In the genomic region with DNA sequence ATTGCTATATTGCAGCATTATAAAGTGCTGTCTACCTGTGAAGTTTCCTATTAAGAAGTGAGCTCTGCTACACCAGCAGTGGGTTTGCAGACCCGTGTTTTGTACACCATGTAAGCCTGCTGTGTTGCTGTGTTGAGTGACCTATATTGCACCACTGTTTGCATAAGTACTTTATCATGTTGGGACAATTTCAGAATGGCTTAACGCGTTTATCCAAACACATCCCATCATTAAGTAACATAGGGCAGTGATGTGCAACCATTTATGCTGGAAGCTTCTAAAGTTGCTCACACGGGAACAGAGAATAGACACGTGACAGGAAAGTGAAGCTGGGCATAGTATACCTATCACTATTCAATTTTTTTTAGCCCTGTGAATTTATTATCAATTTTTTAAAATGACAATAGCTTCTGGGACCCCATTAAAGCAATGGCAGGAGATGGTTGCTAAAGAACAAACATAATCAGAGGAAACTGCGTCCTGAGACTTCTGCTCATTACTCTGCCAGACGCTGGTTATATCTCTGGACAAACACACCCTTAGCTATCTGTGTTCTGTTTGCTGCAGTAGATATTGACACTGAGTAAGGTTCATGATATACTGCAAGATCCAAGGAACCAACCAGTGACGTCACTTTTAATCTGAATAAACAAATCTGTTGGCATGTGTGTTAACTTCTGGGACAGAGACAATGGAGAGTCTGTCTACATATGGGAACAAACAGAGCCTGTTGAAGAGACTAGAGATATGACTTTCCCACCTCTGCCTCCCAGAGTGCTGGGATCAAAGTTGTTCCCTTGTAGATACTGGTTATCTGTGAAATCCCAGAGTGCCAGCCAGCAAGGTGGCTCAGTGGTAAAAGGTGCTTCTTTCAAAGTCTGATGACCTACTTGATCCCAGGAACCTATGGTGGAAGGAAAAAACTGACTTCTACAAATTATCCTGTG, we compare ENCODE assay signal across 23 mouse cellular contexts. TPM values are rescaled to one million over a fixed set of nuclear protein-coding genes. Genes with fewer than 3 reads are reported as not detected.
DNase-seq lines count a peak whose midpoint lies in the region; ATAC-seq and TF ChIP-seq lines count a peak whose summit lies in the region.
"Had no signal": no experiment of that assay in that cellular context is flagged by ENCODE, and none has a peak within 500 bp of the region (broad histone marks: within the 10 kb centered on the region; RNA-seq: fewer than 3 reads in every experiment).

No protein-coding gene starts in this region.

- no peak overlapping the region for H3K9ac ChIP-seq in heart, embryonic 12.5 days
- H3K9ac ChIP-seq in intestine, postnatal 0 days (ENCODE audit: low read depth, low read length): no peak overlapping the region
- H3K9ac ChIP-seq: forebrain, embryonic 13.5 days; forebrain, postnatal 0 days; heart, embryonic 15.5 days; hindbrain, embryonic 12.5 days had no signal

- H3K36me3 ChIP-seq in heart, embryonic 12.5 days: no peaks in the 10 kb centered on the region
- no peaks in the 10 kb centered on the region for H3K36me3 ChIP-seq in intestine, postnatal 0 days (ENCODE audit: control insufficient read depth, insufficient read depth)
- no peaks in the 10 kb centered on the region for H3K36me3 ChIP-seq in hindbrain, embryonic 10.5 days
- H3K36me3 ChIP-seq: embryonic facial prominence, embryonic 10.5 days; heart, embryonic 15.5 days; hindbrain, embryonic 12.5 days had no signal

- no peak overlapping the region for H3K4me2 ChIP-seq in heart, embryonic 12.5 days
- no peak overlapping the region for H3K4me2 ChIP-seq in intestine, postnatal 0 days (replicated peaks; ENCODE audit: low read depth)
- H3K4me2 ChIP-seq: forebrain, embryonic 13.5 days; heart, embryonic 15.5 days; hindbrain, embryonic 12.5 days had no signal

- H3K9me3 ChIP-seq in heart, embryonic 12.5 days (replicated peaks): no peaks in the 10 kb centered on the region
- H3K9me3 ChIP-seq in intestine, postnatal 0 days (ENCODE audit: control insufficient read depth): no peaks in the 10 kb centered on the region
- H3K9me3 ChIP-seq in hindbrain, embryonic 10.5 days: no peaks in the 10 kb centered on the region
- H3K9me3 ChIP-seq: embryonic facial prominence, embryonic 10.5 days; forebrain, embryonic 13.5 days; heart, embryonic 15.5 days; hindbrain, embryonic 12.5 days had no signal

- peak overlapping the region; percentile 25; the same call in 1 of the 2 replicates for H3K27ac ChIP-seq in heart, embryonic 12.5 days (ENCODE audit: poor library complexity, severe bottlenecking)
- no peak overlapping the region for H3K27ac ChIP-seq in intestine, postnatal 0 days (ENCODE audit: low read depth, low read length)
- H3K27ac ChIP-seq in hindbrain, embryonic 10.5 days: no peak overlapping the region
- H3K27ac ChIP-seq: embryonic facial prominence, embryonic 10.5 days; forebrain, embryonic 13.5 days; heart, adult 2 months; heart, embryonic 15.5 days; hindbrain, embryonic 12.5 days had no signal

- no peak for DNase-seq in heart, adult 9 months (ENCODE audit: low spot score in 2 of 2)
- peak; percentile 35 for DNase-seq in testis, postnatal 14 days (ENCODE audit: low spot score)
- no peak for DNase-seq in testis, postnatal 10 days (ENCODE audit: low spot score)
- DNase-seq in cerebellum, postnatal 10 days: no peak
- no peak for DNase-seq in hindbrain, embryonic 10.5 days (ENCODE audit: low spot score)
- no peak for DNase-seq in urinary bladder, adult 2 months (ENCODE audit: low spot score)
- DNase-seq: adrenal gland, postnatal 14 days; cerebellum, adult 11-12 months; cerebellum, adult 9-10 months; cerebellum, postnatal 36 days; forebrain, postnatal 0 days; heart, adult 2 months; heart, postnatal 14 days had no signal

- no peak for TF ChIP-seq CTCF in intestine, postnatal 0 days (IDR thresholded peaks at IDR 0.05; ENCODE audit: low read depth)

- no peak overlapping the region for H3K4me3 ChIP-seq in heart, embryonic 12.5 days
- no peak overlapping the region for H3K4me3 ChIP-seq in intestine, postnatal 0 days (ENCODE audit: low read depth, low read length)
- no peak overlapping the region for H3K4me3 ChIP-seq in hindbrain, embryonic 10.5 days
- H3K4me3 ChIP-seq: embryonic facial prominence, embryonic 10.5 days; forebrain, embryonic 13.5 days; heart, adult 2 months; heart, embryonic 15.5 days; hindbrain, embryonic 12.5 days had no signal

- WGBS in heart, embryonic 12.5 days: 49% methylated on average over 8 of the region's 8 CpGs
- WGBS in intestine, postnatal 0 days: 29% methylated on average over 8 of the region's 8 CpGs
- 84% methylated on average over 8 of the region's 8 CpGs for WGBS in hindbrain, embryonic 10.5 days

- peak; percentile 82 for ATAC-seq in heart, embryonic 12.5 days (ENCODE audit: insufficient number of reproducible peaks, low FRiP score)
- ATAC-seq in intestine, postnatal 0 days: peak; percentile 88
- ATAC-seq: activated CD4-positive, CD25-positive, alpha-beta regulatory T cell, adult 4 months; forebrain, embryonic 13.5 days; forebrain, postnatal 0 days; hindbrain, embryonic 16.5 days; inflammation-experienced regulatory T-cells, adult 6 months; Patski had no signal

- peaks cover 3% of the 10 kb centered on the region; the same call in 1 of the 2 replicates for H3K4me1 ChIP-seq in heart, embryonic 12.5 days (replicated peaks)
- H3K4me1 ChIP-seq in intestine, postnatal 0 days (replicated peaks; ENCODE audit: control insufficient read depth, insufficient read depth, low read length): no peaks in the 10 kb centered on the region
- no peaks in the 10 kb centered on the region for H3K4me1 ChIP-seq in hindbrain, embryonic 10.5 days (replicated peaks)
- H3K4me1 ChIP-seq: embryonic facial prominence, embryonic 10.5 days; forebrain, embryonic 13.5 days; heart, embryonic 15.5 days; hindbrain, embryonic 12.5 days had no signal

- H3K27me3 ChIP-seq in heart, embryonic 12.5 days (replicated peaks): no peaks in the 10 kb centered on the region
- H3K27me3 ChIP-seq in intestine, postnatal 0 days (replicated peaks; ENCODE audit: control insufficient read depth, insufficient read depth, low read length): no peaks in the 10 kb centered on the region
- H3K27me3 ChIP-seq in hindbrain, embryonic 10.5 days (ENCODE audit: insufficient read depth, poor library complexity, severe bottlenecking): no peaks in the 10 kb centered on the region
- H3K27me3 ChIP-seq: forebrain, embryonic 13.5 days; heart, embryonic 15.5 days; hindbrain, embryonic 12.5 days; Patski had no signal

RNA-seq across cellular contexts. Expression of a gene that starts 55.9 kb away (rescaled TPM):
- polyA plus RNA-seq in heart, embryonic 12.5 days (2016; fragmentation: Nextera tagmentation; extraction: Ambion mirVana): 67.2 and 70.9 TPM in 2 replicates
- 36.5 and 38.1 TPM in 2 replicates for polyA plus RNA-seq in intestine, postnatal 0 days (2015; fragmentation: Nextera tagmentation; extraction: Ambion mirVana)
- 75.0 and 82.5 TPM in 2 replicates for polyA plus RNA-seq in hindbrain, embryonic 10.5 days (2016; fragmentation: Nextera tagmentation; extraction: Ambion mirVana)
- 30.0 and 32.5 TPM in 2 replicates for polyA plus RNA-seq in urinary bladder, adult 2 months (2012; rRNA removed)
